Comparison of ENCODE assay signal across 8 mouse cellular contexts in the genomic region with DNA sequence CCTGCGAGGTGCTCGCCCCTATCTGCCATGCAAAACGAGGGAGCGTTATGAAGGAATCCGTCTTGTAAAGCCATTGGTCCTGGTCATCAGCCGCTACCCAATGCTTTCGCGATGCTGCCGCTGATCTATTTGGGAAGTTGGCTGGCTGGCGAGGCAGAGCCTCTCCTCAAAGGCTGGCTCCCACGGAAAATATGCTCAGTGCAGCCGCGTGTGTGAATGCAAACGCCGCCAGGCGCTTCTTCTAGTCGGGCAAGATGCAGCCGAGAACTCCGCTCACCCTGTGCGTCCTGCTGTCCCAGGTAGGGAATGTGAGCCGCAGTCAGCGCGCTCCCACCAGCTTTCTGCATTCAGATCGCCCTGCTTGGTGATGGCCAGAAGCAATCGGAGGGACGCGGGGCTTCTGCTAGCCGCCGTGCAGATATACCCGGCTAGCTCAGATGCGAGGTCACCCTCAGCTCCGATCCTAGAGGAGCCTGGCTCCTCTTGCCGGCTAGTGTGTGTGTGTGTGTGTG. TPM values are rescaled to one million over a fixed set of nuclear protein-coding genes. Genes with fewer than 3 reads are reported as not detected.
DNase-seq lines count a peak whose midpoint lies in the region; ATAC-seq and TF ChIP-seq lines count a peak whose summit lies in the region.

A gene (plus strand): TSS at position 134 of the 512 bp plus-strand sequence.

- peak within 1 kb of the TSS; percentile 83 for H3K4me2 ChIP-seq in forebrain, embryonic 13.5 days
- peak within 1 kb of the TSS; percentile 89 for H3K4me2 ChIP-seq in heart, embryonic 14.5 days (ENCODE audit: low read length)
- peak within 1 kb of the TSS; percentile 77 for H3K4me2 ChIP-seq in stomach, postnatal 0 days (replicated peaks; ENCODE audit: low read depth)

- H3K36me3 ChIP-seq in G1E (replicated peaks), result no peaks in the 10 kb centered on the region
- no peaks in the 10 kb centered on the region for H3K36me3 ChIP-seq in forebrain, embryonic 13.5 days (ENCODE audit: poor library complexity, severe bottlenecking)
- H3K36me3 ChIP-seq in heart, embryonic 14.5 days (ENCODE audit: control insufficient read depth, insufficient read depth, low read length), result no peaks in the 10 kb centered on the region
- no peaks in the 10 kb centered on the region for H3K36me3 ChIP-seq in midbrain, embryonic 10.5 days
- H3K36me3 ChIP-seq in stomach, postnatal 0 days (ENCODE audit: control insufficient read depth, insufficient read depth, low read length), result no peaks in the 10 kb centered on the region

- peak within 1 kb of the TSS; percentile 70 for H3K9ac ChIP-seq in forebrain, embryonic 13.5 days
- H3K9ac ChIP-seq in heart, embryonic 14.5 days (ENCODE audit: low read length), result peak within 1 kb of the TSS; percentile 90
- H3K9ac ChIP-seq in stomach, postnatal 0 days (ENCODE audit: low read length), result peak within 1 kb of the TSS; percentile 72

- ATAC-seq in G1E (ENCODE audit: extremely low read depth, insufficient number of reproducible peaks, low FRiP score, poor library complexity, severe bottlenecking), result no peak
- peak; percentile 62 for ATAC-seq in forebrain, embryonic 13.5 days
- no peak for ATAC-seq in heart, embryonic 14.5 days (ENCODE audit: insufficient number of reproducible peaks, insufficient read depth, low FRiP score, low read depth)
- ATAC-seq in stomach, postnatal 0 days (ENCODE audit: low FRiP score, low TSS enrichment), result no peak

- TF ChIP-seq EP300 in stomach, postnatal 0 days (optimal IDR thresholded peaks at IDR 0.05), result no peak

- peaks cover 82% of the 10 kb centered on the region for H3K9me3 ChIP-seq in G1E (replicated peaks)
- no peaks in the 10 kb centered on the region for H3K9me3 ChIP-seq in forebrain, embryonic 13.5 days (replicated peaks)
- no peaks in the 10 kb centered on the region for H3K9me3 ChIP-seq in heart, embryonic 14.5 days (ENCODE audit: control insufficient read depth, low read length)
- H3K9me3 ChIP-seq in midbrain, embryonic 10.5 days (replicated peaks), result no peaks in the 10 kb centered on the region
- H3K9me3 ChIP-seq in stomach, postnatal 0 days (ENCODE audit: control insufficient read depth, low read length), result no peaks in the 10 kb centered on the region

- under 1% methylated on average over 33 of the region's 33 CpGs for WGBS in forebrain, embryonic 13.5 days
- under 1% methylated on average over 33 of the region's 33 CpGs for WGBS in heart, embryonic 14.5 days
- under 1% methylated on average over 33 of the region's 33 CpGs for WGBS in midbrain, embryonic 10.5 days
- WGBS in stomach, postnatal 0 days, result under 1% methylated on average over 33 of the region's 33 CpGs

- peak within 1 kb of the TSS; percentile 77 for H3K27ac ChIP-seq in brown adipose tissue, adult 24 weeks (replicated peaks; ENCODE audit: low read depth, low read length)
- peak within 1 kb of the TSS; percentile 45 for H3K27ac ChIP-seq in forebrain, embryonic 13.5 days
- H3K27ac ChIP-seq in heart, embryonic 14.5 days (replicated peaks in 1 of 2; ENCODE audit: control insufficient read depth in 1 of 2, insufficient read depth in 1 of 2, low read depth in 2 of 2, low read length in 2 of 2), result peak within 1 kb of the TSS; percentile 58 to 96
- H3K27ac ChIP-seq in midbrain, embryonic 10.5 days (replicated peaks), result peak within 1 kb of the TSS; percentile 86
- H3K27ac ChIP-seq in stomach, postnatal 0 days (replicated peaks), result peak within 1 kb of the TSS; percentile 78

- H3K27me3 ChIP-seq in G1E (ENCODE audit: insufficient read depth, low read length), result no peaks in the 10 kb centered on the region
- H3K27me3 ChIP-seq in forebrain, embryonic 13.5 days, result peaks cover 28% of the 10 kb centered on the region
- peaks cover 3% of the 10 kb centered on the region; the same call in 1 of the 2 replicates for H3K27me3 ChIP-seq in heart, embryonic 14.5 days (ENCODE audit: control insufficient read depth, insufficient read depth, low read length)
- H3K27me3 ChIP-seq in midbrain, embryonic 10.5 days (ENCODE audit: low read depth, poor library complexity, severe bottlenecking), result peaks cover 67% of the 10 kb centered on the region
- H3K27me3 ChIP-seq in stomach, postnatal 0 days (ENCODE audit: control insufficient read depth, insufficient read depth, low read length), result no peaks in the 10 kb centered on the region

- no peaks in the 10 kb centered on the region for H3K4me1 ChIP-seq in G1E (ENCODE audit: insufficient read depth, low read depth, low read length)
- H3K4me1 ChIP-seq in brown adipose tissue, adult 24 weeks (ENCODE audit: control insufficient read depth, insufficient read depth, insufficient read length, low read length), result no peaks in the 10 kb centered on the region; the same call in 1 of the 2 replicates
- H3K4me1 ChIP-seq in forebrain, embryonic 13.5 days, result peaks cover 26% of the 10 kb centered on the region
- H3K4me1 ChIP-seq in heart, embryonic 14.5 days (ENCODE audit: control insufficient read depth in 2 of 2, insufficient read depth in 2 of 2, low read length in 2 of 2), result peaks cover 34 to 46% of the 10 kb centered on the region in 2 experiments
- peaks cover 31% of the 10 kb centered on the region for H3K4me1 ChIP-seq in midbrain, embryonic 10.5 days
- H3K4me1 ChIP-seq in stomach, postnatal 0 days (replicated peaks; ENCODE audit: control insufficient read depth, insufficient read depth), result no peaks in the 10 kb centered on the region; the same call in 1 of the 2 replicates

- peak within 1 kb of the TSS; percentile 13; the same call in 1 of the 2 replicates for H3K4me3 ChIP-seq in G1E (ENCODE audit: low read depth, low read length)
- peak within 1 kb of the TSS; percentile 73 for H3K4me3 ChIP-seq in brown adipose tissue, adult 24 weeks (ENCODE audit: insufficient read depth, low read depth, low read length)
- H3K4me3 ChIP-seq in forebrain, embryonic 13.5 days, result peak within 1 kb of the TSS; percentile 53
- H3K4me3 ChIP-seq in heart, embryonic 14.5 days (ENCODE audit: control insufficient read depth in 1 of 2, insufficient read depth in 1 of 2, low read depth in 1 of 2, low read length in 2 of 2), result peak within 1 kb of the TSS; percentile 74 to 77
- H3K4me3 ChIP-seq in midbrain, embryonic 10.5 days, result peak within 1 kb of the TSS; percentile 65
- H3K4me3 ChIP-seq in stomach, postnatal 0 days (ENCODE audit: low read depth, low read length), result peak within 1 kb of the TSS; percentile 56

- DNase-seq in G1E (ENCODE audit: low spot score), result no peak
- peak; percentile 50 to 63 for DNase-seq in layer of hippocampus, postnatal 25 days (ENCODE audit: extremely low spot score in 1 of 2, low spot score in 1 of 2)
- DNase-seq in midbrain, embryonic 10.5 days (ENCODE audit: low spot score), result no peak
- peak; percentile 42 for DNase-seq in stomach, postnatal 0 days (ENCODE audit: low spot score)
- no peak for DNase-seq in spleen, postnatal 14 days (ENCODE audit: low spot score in 2 of 2)

- no peak for TF ChIP-seq CTCF in G1E (IDR thresholded peaks at IDR 0.05; ENCODE audit: low read depth, low read length)
- TF ChIP-seq CTCF in stomach, postnatal 0 days (IDR thresholded peaks at IDR 0.05; ENCODE audit: low read depth), result no peak

RNA-seq across cellular contexts. Expression of the gene that starts here (rescaled TPM):
- total RNA-seq in G1E (2014; fragmentation: Nextera tagmentation) (not detected in 2 replicates), G1E (2017) (0.12 and 0.22 TPM in 2 replicates)
- polyA plus RNA-seq in G1E (2012), result not detected in 2 replicates
- 30.7 and 35.6 TPM in 2 replicates for polyA plus RNA-seq in brown adipose tissue, adult 24 weeks (2012; ENCODE audit: insufficient read depth, insufficient read length, missing spikeins)
- 36.1 and 49.5 TPM in 2 replicates for polyA plus RNA-seq in forebrain, embryonic 13.5 days (2015; fragmentation: Nextera tagmentation; extraction: Ambion mirVana)
- 94.9 and 109 TPM in 2 replicates for polyA plus RNA-seq in heart, embryonic 14.5 days (2014; fragmentation: Nextera tagmentation; extraction: Ambion mirVana)
- 10 to 100 TPM; 45.3 to 48.8 TPM for total RNA-seq in layer of hippocampus, postnatal 25 days (2021)
- polyA plus RNA-seq in midbrain, embryonic 10.5 days (2016; fragmentation: Nextera tagmentation; extraction: Ambion mirVana), result 2.5 and 6.0 TPM in 2 replicates
- 18.5 and 21.3 TPM in 2 replicates for polyA plus RNA-seq in stomach, postnatal 0 days (2015; fragmentation: Nextera tagmentation; extraction: Ambion mirVana)

Comparison
In these comparisons a context has a peak if more than half of its experiments do, and no peak if none do; other contexts are left out.
1. RNA of the gene that starts here (total RNA-seq): 45.3 to 48.8 TPM in layer of hippocampus, postnatal 25 days; 0.12 to 0.22 TPM in G1E; every median in the first group is over 10 times any median in the second.
2. DNase-seq: peak in layer of hippocampus, postnatal 25 days (2 of 2) and stomach, postnatal 0 days (single experiment); none in G1E (single experiment), midbrain, embryonic 10.5 days (single experiment) and spleen, postnatal 14 days (0 of 2).
3. H3K4me3 ChIP-seq: peak in every context shown above with its lines; median percentile 76 in heart, embryonic 14.5 days; 73 in brown adipose tissue, adult 24 weeks; 65 in midbrain, embryonic 10.5 days; 56 in stomach, postnatal 0 days; 53 in forebrain, embryonic 13.5 days; 13 in G1E.
4. Peak in every context shown above with its lines, with median percentiles within 50 percentile points of each other: H3K27ac ChIP-seq, H3K4me2 ChIP-seq and H3K9ac ChIP-seq.